Mouse (Mus musculus) lung, adult 2 months (tissue): ENCODE measurements at regions not wholly inside any gene's neighbourhood (a gene's known extent, or its start where the extent isn't known, plus 50 kb on each side); places are given as distances from the start of the nearest gene placed in this dataset.

ENCODE experiments used
- DNase-seq: peaks from one replicate; pipeline ENCODE4 v3.0.0; 2022
- H3K4me1 ChIP-seq: fragments of 200-500 bp; 2 replicates; pipeline ENCODE4 v1.6.1; 2011; ENCODE audit warnings: low read length; ENCODE audit not compliant: control insufficient read depth, insufficient read depth
- H3K4me3 ChIP-seq: fragments of 200-500 bp; replicated peaks from 2 replicates; pipeline ENCODE3; 2011; ENCODE audit warnings: low read depth, mild to moderate bottlenecking, control low read depth, low read length; ENCODE audit errors: extremely low read depth
- CTCF ChIP-seq: fragments of 200-500 bp; IDR thresholded peaks from 2 replicates; pipeline ENCODE4 v1.5.1; 2011; ENCODE audit warnings: mild to moderate bottlenecking, low read length, control low read depth; ENCODE audit not compliant: insufficient read depth
- POLR2A ChIP-seq: fragments of 200-500 bp; IDR thresholded peaks from 2 replicates; pipeline ENCODE4 v1.6.1; 2011; ENCODE audit warnings: low read depth, mild to moderate bottlenecking, control low read depth, low read length, borderline replicate concordance; ENCODE audit errors: extremely low read depth
- WGBS: fragments of 180-500 bp; shearing (Covaris S2); methylation state at CpG from one replicate; pipeline ENCODE4 v1.1.7; 2018; 5-methylcytosine and 5-hydroxymethylcytosine counted together

- TF ChIP-seq CTCF (no peak), POLR2A (no peak)
- H3K4me3 ChIP-seq = no peak overlapping the region
- 78% methylated on average over 3 of the region's 3 CpGs for WGBS
- H3K4me1 ChIP-seq = peaks cover 5% of the 10 kb centered on the region; the same call in 1 of the 2 replicates
- no peak for DNase-seq
These were observed 52.9 kb upstream of the Ampd3 start for GRCm38 (mm10) chr7:110715110-110715509.

GRCm38 (mm10) chr7:110715545-110715944, 52.5 kb upstream of the Ampd3 start:
- H3K4me3 ChIP-seq = no peak overlapping the region
- no peak for DNase-seq
- WGBS = 57% methylated on average over 6 of the region's 6 CpGs
- TF ChIP-seq POLR2A (peak; percentile 21; the same call in 1 of the 2 replicates), CTCF (no peak)
- peaks cover 1% of the 10 kb centered on the region; the same call in 1 of the 2 replicates for H3K4me1 ChIP-seq

- H3K4me3 ChIP-seq = no peak overlapping the region
- DNase-seq = no peak
- H3K4me1 ChIP-seq = no peaks in the 10 kb centered on the region
- TF ChIP-seq CTCF (no peak), POLR2A (no peak)
- WGBS = 74% methylated on average over 6 of the region's 6 CpGs
These were observed 50.9 kb upstream of the Ampd3 start for GRCm38 (mm10) chr7:110717104-110717503.
